Mouse (Mus musculus) midbrain, embryonic 14.5 days (tissue): ENCODE data around the gene Vps26a. TPM values are rescaled to one million over a fixed set of nuclear protein-coding genes. Genes with fewer than 3 reads are reported as not detected.

Experiments used
- ATAC-seq: fragments of 200-750 bp; cut with Nextera tagmentation; 2 replicates; pipeline ENCODE4 v1.8.0; 2017; ENCODE audit warnings: moderate number of reproducible peaks, moderate library complexity; ENCODE audit not compliant: low FRiP score, low TSS enrichment
- DNase-seq: peaks from one replicate; pipeline ENCODE4 v3.0.0-alpha.2; 2015
- H3K27ac ChIP-seq: fragments of 300-500 bp; sonication (generic); replicated peaks from 2 replicates; pipeline ENCODE4 v1.5.1; 2014; ENCODE audit warnings: mild to moderate bottlenecking, low read depth, low read length, moderate library complexity
- H3K27me3 ChIP-seq: fragments of 300-500 bp; sonication (generic); 2 replicates; pipeline ENCODE4 v1.6.1; 2014; ENCODE audit warnings: low read length, control low read depth, mixed read lengths; ENCODE audit not compliant: control insufficient read depth, insufficient read depth
- H3K36me3 ChIP-seq: fragments of 300-500 bp; sonication (generic); 2 replicates; pipeline ENCODE4 v1.6.1; 2014; ENCODE audit warnings: low read length, control low read depth; ENCODE audit not compliant: control insufficient read depth, insufficient read depth
- H3K4me1 ChIP-seq: fragments of 300-500 bp; sonication (generic); 2 replicates; pipeline ENCODE4 v1.6.1; 2014; ENCODE audit warnings: mild to moderate bottlenecking, antibody characterized with exemption, low read length, control low read depth; ENCODE audit not compliant: control insufficient read depth, insufficient read depth
- H3K4me2 ChIP-seq: fragments of 300-500 bp; sonication (generic); 2 replicates; pipeline ENCODE4 v1.6.1; 2014; ENCODE audit warnings: mild to moderate bottlenecking, low read length, moderate library complexity
- H3K4me3 ChIP-seq: fragments of 300-500 bp; sonication (generic); replicated peaks from 2 replicates; pipeline ENCODE4 v1.5.1; 2014; ENCODE audit warnings: low read depth, low read length
- H3K9ac ChIP-seq: fragments of 300-500 bp; sonication (generic); replicated peaks from 2 replicates; pipeline ENCODE4 v1.6.1; 2014; ENCODE audit warnings: mild to moderate bottlenecking, low read length, moderate library complexity
- H3K9me3 ChIP-seq: fragments of 300-500 bp; sonication (generic); 2 replicates; pipeline ENCODE4 v1.6.1; 2016; ENCODE audit warnings: low read length, control low read depth, mixed read lengths; ENCODE audit not compliant: control insufficient read depth
- WGBS: fragments of 180-500 bp; shearing (Covaris S2); extraction: QIAGEN DNeasy Blood & Tissue Kit; methylation state at CpG from one replicate; pipeline ENCODE4 v1.1.7; 2014; 5-methylcytosine and 5-hydroxymethylcytosine counted together
- polyA plus RNA-seq: library from polyadenylated mRNA; unstranded; fragments of >200 nt; fragmentation: Nextera tagmentation; extraction: Ambion mirVana; gene quantifications from 2 replicates; pipeline ENCODE4 v1.2.1, GENCODE M21; 2014

Vps26a gene
- 54.2 and 65.0 TPM in 2 replicates for polyA plus RNA-seq

GRCm38 (mm10) chr10:62486618-62487415 lies at the start of gene Vps26a:
Vps26a (minus strand) TSS chr10:62486805.
- peaks cover 3% of the 10 kb centered on the region; the same call in 1 of the 2 replicates for H3K4me1 ChIP-seq
- H3K4me3 ChIP-seq: peak within 1 kb of the TSS; percentile 95
- DNase-seq: peak; percentile 99
- H3K36me3 ChIP-seq: no peaks in the 10 kb centered on the region
- H3K27ac ChIP-seq: peak within 1 kb of the TSS; percentile 83
- peak within 1 kb of the TSS; percentile 74 for H3K9ac ChIP-seq
- peak; percentile 91 for ATAC-seq
- no peaks in the 10 kb centered on the region for H3K27me3 ChIP-seq
- H3K4me2 ChIP-seq: peak within 1 kb of the TSS; percentile 84
- H3K9me3 ChIP-seq: no peaks in the 10 kb centered on the region
- WGBS: under 1% methylated on average over 58 of the region's 59 CpGs

- H3K4me3 ChIP-seq: no peak overlapping the region
These were observed 47.9 kb upstream of the Vps26a start for GRCm38 (mm10) chr10:62534509-62534908.

GRCm38 (mm10) chr10:62532832-62533231 lies 46.2 kb upstream of the Vps26a start:
- no peak overlapping the region for H3K9ac ChIP-seq
- no peak for DNase-seq
- 53% methylated on average over 2 of the region's 2 CpGs for WGBS

More at GRCm38 (mm10) chr10:62534509-62534908, 47.9 kb upstream of the Vps26a start:
- Histone ChIP-seq H3K9me3 (no peaks in the 10 kb centered on the region), H3K27ac (no peak overlapping the region), H3K4me2 (no peak overlapping the region), H3K27me3 (no peaks in the 10 kb centered on the region), H3K9ac (no peak overlapping the region), H3K36me3 (no peaks in the 10 kb centered on the region), H3K4me1 (no peaks in the 10 kb centered on the region)
- no peak for ATAC-seq
- WGBS: 86% methylated on average over 7 of the region's 7 CpGs
- no peak for DNase-seq

GRCm38 (mm10) chr10:62530183-62530582 lies 43.6 kb upstream of the Vps26a start:
- H3K4me1 ChIP-seq: no peaks in the 10 kb centered on the region

More at GRCm38 (mm10) chr10:62532832-62533231, 46.2 kb upstream of the Vps26a start:
- Histone ChIP-seq H3K9me3 (no peaks in the 10 kb centered on the region), H3K36me3 (no peaks in the 10 kb centered on the region), H3K27me3 (no peaks in the 10 kb centered on the region), H3K4me3 (no peak overlapping the region), H3K4me1 (no peaks in the 10 kb centered on the region), H3K27ac (no peak overlapping the region), H3K4me2 (no peak overlapping the region)
- no peak for ATAC-seq

GRCm38 (mm10) chr10:62527351-62527750 lies 40.7 kb upstream of the Vps26a start, which contains the start of gene Srgn:
Srgn (minus strand) TSS chr10:62527451.
- Histone ChIP-seq H3K9ac (no peak within 1 kb of the TSS), H3K4me2 (no peak within 1 kb of the TSS), H3K4me3 (no peak within 1 kb of the TSS), H3K9me3 (no peaks in the 10 kb centered on the region), H3K27me3 (no peaks in the 10 kb centered on the region), H3K36me3 (no peaks in the 10 kb centered on the region), H3K27ac (no peak within 1 kb of the TSS), H3K4me1 (no peaks in the 10 kb centered on the region)
- 88% methylated on average over 14 of the region's 14 CpGs for WGBS
- no peak for ATAC-seq
- DNase-seq: no peak

More at GRCm38 (mm10) chr10:62530183-62530582, 43.6 kb upstream of the Vps26a start:
- Histone ChIP-seq H3K27ac (no peak overlapping the region), H3K9ac (no peak overlapping the region), H3K4me3 (no peak overlapping the region), H3K36me3 (no peaks in the 10 kb centered on the region), H3K4me2 (no peak overlapping the region), H3K9me3 (no peaks in the 10 kb centered on the region), H3K27me3 (no peaks in the 10 kb centered on the region)
- WGBS: 92% methylated on average over 9 of the region's 9 CpGs
- DNase-seq: no peak
- no peak for ATAC-seq

GRCm38 (mm10) chr10:62522346-62522950 lies 35.8 kb upstream of the Vps26a start:
- no peak overlapping the region for H3K4me2 ChIP-seq
- 76% methylated on average over 7 of the region's 7 CpGs for WGBS
- no peak overlapping the region for H3K9ac ChIP-seq
- H3K27me3 ChIP-seq: no peaks in the 10 kb centered on the region
- no peaks in the 10 kb centered on the region for H3K36me3 ChIP-seq
- DNase-seq: no peak
- no peak overlapping the region for H3K4me3 ChIP-seq
- no peaks in the 10 kb centered on the region for H3K4me1 ChIP-seq
- no peaks in the 10 kb centered on the region for H3K9me3 ChIP-seq
- no peak for ATAC-seq
- no peak overlapping the region for H3K27ac ChIP-seq

GRCm38 (mm10) chr10:62521763-62522162 lies 35.2 kb upstream of the Vps26a start:
- WGBS: 74% methylated on average over 4 of the region's 4 CpGs
- no peaks in the 10 kb centered on the region for H3K36me3 ChIP-seq

GRCm38 (mm10) chr10:62520911-62521310 lies 34.3 kb upstream of the Vps26a start:
- H3K4me3 ChIP-seq: no peak overlapping the region
- ATAC-seq (no peak), DNase-seq (no peak)
- H3K4me1 ChIP-seq: no peaks in the 10 kb centered on the region
- WGBS: 81% methylated on average over 2 of the region's 2 CpGs
- H3K4me2 ChIP-seq: no peak overlapping the region
- H3K9ac ChIP-seq: no peak overlapping the region
- no peaks in the 10 kb centered on the region for H3K27me3 ChIP-seq
- H3K36me3 ChIP-seq: no peaks in the 10 kb centered on the region
- H3K9me3 ChIP-seq: no peaks in the 10 kb centered on the region
- H3K27ac ChIP-seq: no peak overlapping the region

More at GRCm38 (mm10) chr10:62521763-62522162, 35.2 kb upstream of the Vps26a start:
- no peak overlapping the region for H3K27ac ChIP-seq
- H3K9me3 ChIP-seq: no peaks in the 10 kb centered on the region
- no peak for DNase-seq
- no peak overlapping the region for H3K4me2 ChIP-seq
- H3K4me1 ChIP-seq: no peaks in the 10 kb centered on the region
- no peaks in the 10 kb centered on the region for H3K27me3 ChIP-seq
- no peak overlapping the region for H3K9ac ChIP-seq
- H3K4me3 ChIP-seq: no peak overlapping the region
- no peak for ATAC-seq
